Mouse (Mus musculus): ENCODE measurements at regions not wholly inside any gene's neighbourhood (a gene's known extent, or its start where the extent isn't known, plus 50 kb on each side); places are given as distances from the start of the nearest gene placed in this dataset.
A peak's percentile ranks its signal among the peaks of the same experiment; 100 is the strongest.

DNA sequence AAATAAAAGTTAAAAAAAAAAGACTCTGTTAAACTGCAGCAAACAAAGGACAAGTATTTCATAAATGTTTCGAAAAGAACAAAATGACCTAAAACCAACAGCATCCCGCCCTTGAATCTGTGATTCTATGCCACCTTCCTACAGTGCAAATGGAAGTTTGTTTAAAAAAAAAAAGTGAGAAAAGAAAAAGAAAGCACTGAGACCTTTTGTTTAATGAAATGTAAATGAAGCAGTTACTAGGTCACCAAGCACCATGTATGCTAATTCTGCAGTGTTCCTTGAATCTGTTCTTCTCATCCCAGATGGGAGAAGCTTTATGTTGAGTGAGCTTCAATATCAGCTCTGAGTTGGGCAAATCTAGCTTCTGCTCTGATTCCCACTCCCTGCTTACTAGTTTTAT, 64.8 kb downstream of the Dnajb9 start:
- no peak for DNase-seq (ENCODE audit: low spot score)

DNA sequence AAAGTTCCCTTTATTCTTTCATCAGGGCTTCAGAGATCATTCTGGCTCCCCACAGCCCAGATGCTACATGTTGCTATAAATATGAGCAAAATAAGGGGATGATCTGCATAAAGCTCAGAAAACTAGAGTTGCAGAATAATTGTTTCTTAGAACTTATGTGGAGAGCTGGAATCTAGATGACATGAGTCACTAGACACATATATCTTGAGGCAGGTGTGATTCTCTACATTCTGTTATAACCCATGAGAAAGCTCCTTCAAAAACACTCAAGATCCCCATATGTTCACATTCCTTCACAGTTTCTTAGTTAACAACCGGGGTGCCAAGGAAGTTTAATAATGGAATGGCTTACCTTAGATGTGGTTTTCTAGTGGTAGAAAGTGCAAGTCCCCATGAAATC, 71.1 kb downstream of the Dnajb9 start:
- no peak for DNase-seq (ENCODE audit: low spot score)

DNA sequence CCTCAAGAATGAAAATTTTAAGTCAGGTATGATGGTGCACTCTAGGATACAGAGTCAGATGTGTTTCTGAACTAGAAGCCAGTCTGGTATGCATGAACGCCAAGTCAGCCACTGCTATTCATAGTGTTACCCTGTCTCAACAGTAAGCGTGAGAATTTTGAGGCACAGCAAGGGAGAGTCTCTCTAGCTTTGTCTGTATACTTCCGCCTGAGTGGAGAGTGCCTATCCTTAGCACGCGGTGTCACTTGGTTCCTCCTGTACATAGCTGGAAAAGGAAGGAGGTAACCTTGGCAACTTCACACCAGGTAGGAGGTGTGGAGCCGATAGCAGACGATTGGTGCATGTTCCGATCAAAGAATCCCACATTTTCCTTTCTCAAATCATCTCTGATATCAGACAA, 81.3 kb downstream of the Dnajb9 start:
- no peak for DNase-seq (ENCODE audit: low spot score)

DNA sequence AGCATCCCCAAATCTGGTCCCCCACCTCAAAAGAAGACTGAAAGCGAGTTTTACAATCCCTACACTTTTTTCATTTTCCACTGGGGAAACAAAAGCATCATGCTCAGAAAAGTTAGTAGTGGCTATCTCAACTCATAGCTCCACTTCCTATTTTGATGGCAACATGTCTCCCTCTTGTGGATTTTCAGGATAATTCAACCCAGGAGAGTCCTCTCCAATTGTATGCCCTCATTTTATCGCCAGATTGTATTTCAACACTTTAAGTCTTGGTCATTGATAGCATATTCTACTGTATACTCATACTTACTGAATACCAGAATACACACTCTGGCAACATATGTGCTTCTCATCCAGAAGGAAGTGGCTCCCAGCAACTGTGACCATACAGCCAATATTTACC, 105.0 kb downstream of the Dnajb9 start:
- peak; percentile 51 for DNase-seq (ENCODE audit: low spot score)

DNA sequence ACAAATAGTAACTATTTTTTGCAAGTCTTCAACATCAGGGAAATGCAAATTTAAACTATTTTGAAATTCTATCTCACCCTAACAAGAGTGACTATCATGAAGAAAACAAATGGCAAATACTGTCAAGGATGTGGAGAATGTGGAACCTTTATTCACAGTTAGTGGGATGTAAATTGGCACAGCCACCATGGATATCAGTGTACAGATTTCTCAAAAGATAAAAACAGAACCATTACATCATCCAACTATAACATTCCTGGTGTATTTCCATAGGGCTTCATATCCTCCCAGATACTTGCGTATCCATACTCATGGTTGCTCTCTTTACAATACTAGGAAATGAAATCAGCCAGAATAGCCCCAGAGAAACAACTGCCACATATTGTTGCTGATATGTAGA, 110.9 kb downstream of the Dnajb9 start:
- DNase-seq (ENCODE audit: low spot score): no peak

DNA sequence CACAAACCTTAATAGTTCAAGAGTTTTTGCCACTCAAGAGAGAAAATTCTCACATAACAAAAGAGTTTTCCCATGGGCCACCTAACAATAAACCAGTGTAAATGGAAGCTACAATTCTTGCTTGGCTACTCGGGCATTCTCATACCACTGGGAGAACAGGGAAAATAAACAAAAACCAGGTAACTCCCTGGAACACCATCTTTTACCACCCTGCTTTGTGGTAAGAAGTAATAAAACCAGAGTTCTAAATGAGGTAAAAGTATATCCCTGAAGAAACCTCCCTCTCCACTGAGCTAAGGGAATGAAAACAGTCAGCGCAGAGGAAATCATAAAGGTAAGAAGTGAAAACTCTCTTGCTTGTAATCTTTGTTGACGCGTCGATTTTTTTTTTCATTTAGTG, 138.4 kb downstream of the Dnajb9 start:
- DNase-seq (ENCODE audit: low spot score): no peak

DNA sequence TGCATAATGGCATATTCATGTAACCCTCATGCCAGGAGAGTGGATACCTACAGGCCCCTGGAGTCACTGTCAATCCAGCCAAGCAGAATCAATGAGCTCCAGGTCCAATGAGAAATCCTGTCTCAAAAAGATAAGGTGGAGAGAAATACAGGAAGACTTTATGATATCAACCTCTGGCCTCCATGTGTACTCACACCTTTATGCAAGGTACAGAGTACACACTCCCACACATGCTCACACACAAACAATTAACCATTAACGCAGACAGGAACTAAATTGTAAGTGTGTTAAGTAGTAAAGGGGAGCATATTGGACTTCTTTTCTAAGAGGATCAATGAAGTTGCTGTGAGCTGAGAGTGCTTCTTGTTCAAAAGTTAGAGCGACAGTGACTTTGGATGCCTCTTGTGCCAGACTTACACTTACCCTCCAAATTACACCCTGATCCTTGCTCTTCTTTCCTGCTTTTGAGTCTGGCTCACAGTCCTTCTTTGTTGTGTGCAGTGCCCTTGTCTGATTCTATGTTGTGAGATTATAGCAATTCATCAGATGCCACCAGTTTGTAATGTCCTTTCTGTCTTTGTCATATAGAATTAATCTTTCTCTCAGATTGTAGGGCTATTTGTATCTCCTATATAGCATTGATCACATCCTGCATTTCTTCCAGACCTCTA, 153.5 kb downstream of the Dnajb9 start:
- DNase-seq (ENCODE audit: low spot score): no peak

DNA sequence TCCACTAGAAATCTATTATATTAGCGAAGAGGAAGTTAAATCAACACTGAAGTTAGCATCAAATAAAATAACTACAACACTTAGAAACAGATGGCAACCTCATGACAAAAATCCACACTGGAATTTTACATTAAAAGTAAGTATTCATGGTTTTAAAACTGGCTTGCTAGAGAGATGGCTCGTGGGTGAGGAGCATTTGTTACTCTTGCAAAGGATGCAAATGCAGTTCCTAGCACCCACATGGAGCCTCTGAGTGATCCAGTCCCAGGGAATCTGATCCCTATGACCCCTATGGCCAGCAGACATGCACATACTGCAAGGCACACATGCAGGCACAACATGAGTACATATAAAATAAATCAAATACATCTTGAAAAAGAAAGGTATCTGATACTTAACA, 164.3 kb downstream of the Dnajb9 start:
- DNase-seq (ENCODE audit: low spot score): no peak

DNA sequence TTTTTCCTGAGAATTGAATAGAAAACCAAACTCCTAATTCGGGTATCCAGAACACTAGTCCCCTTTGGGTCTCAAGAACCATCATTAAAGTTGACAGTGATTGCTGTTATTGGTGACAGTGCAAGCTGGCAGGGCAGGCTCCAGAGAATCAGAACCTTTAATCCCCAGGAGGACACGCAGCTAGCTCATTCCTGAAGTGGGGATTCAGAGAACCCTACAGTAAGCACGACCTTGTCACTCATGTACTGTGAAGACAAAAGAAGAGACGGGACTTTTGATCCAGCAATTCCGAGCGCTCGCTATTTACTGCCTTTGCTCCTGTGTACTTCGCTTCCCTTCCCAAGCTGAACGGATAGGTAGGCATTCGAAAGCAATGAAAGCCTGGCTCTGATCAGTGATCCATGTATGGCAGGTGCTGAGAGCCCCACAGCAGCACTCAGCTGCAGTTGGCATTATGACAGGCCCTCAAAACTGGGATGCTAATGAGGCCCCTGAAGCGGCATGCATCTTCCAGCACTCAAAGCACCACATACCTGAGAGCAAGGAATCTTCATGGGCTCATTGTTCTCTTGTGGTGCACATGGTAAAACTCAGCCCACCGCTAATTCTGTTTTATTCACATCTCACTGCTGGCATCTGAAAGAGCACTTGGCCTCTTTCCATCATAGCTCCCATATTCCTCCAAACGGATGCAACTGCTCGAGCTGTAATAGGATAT, 165.6 kb downstream of the Dnajb9 start:
- DNase-seq (ENCODE audit: low spot score): no peak

DNA sequence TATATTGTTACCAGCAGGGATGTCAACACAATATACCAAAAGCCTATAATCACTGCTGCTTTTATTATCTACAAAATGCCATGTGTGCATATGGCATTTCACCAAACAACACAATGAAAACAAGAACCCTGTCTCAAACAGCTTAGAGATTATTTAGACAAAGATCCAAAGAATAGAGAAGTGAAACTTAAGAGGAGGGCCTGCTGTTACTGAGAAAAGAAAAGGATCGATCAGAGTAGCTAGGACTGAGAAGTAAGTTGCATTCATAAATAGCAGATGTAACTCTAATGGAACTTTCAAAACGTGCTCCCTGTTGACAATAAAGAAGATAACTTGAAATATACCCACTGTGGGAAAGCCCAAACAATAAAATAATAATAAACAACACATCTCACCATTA, 203.3 kb downstream of the Dnajb9 start:
- no peak for DNase-seq (ENCODE audit: low spot score)

DNA sequence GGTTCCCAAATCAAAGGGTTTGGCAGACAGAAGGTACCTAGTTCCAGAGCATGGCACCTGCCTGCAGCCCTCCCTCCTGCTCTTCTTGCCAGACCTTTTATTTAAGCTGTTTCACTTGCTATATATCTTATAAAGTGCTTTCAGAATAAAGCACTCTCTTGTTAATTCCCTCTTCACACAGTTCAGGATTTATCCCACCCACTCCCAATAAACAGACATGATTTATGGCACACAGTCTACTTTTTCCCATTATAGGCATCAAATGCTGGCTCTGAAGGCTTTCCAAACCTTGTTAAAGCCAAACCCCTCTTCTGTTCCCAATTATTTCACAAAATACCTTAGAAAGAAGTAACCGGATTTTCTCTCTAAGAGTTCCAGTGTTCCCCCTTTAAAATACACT, 226.6 kb downstream of the Dnajb9 start:
- DNase-seq (ENCODE audit: low spot score): no peak

DNA sequence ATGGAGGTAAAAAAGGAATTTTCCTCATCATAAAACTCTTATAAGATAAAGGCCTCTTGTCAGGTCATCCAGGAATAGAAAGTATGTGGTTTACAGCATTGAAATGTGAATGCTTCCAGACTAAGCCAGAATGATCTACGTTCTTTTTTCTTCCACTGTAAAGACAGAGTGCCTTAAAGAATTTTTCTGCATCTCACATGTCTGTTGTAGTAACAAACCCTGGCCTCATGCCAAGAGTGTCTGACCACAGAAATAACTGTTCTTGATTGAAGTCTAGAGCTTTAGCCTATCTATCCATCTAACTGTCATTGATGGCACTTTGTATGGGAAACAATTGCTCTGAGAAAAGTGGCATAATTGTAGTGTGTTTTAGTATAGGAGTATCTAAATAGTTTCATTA, 246.2 kb downstream of the Dnajb9 start:
- no peak for DNase-seq (ENCODE audit: low spot score)

DNA sequence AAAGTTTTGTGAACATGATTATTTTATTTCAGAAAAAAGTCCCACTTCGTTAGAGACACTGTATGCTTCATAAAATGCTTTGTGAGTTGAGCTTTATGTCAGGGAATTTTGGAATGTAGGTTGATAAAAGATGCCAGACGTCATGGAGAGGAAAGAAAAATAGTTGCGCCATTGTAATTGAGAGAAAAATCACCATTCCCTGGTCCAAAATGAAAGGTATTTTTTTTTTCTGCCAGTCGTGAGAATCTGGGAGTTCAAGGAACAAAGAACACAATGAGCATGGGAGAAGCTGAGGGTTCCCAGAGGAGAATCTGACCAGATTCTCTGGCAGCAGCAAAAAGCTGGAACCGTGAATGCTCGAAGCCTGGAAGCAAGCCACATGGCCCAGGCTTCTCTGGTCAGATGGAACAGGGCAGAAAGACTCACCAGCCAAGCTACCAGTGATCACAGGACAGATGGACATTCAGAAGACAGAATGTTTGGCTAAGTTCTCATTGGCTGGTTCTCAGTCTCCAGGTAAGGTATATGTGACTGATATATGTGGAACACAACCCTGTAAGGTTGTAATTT, 247.5 kb downstream of the Dnajb9 start:
- DNase-seq (ENCODE audit: low spot score): no peak

DNA sequence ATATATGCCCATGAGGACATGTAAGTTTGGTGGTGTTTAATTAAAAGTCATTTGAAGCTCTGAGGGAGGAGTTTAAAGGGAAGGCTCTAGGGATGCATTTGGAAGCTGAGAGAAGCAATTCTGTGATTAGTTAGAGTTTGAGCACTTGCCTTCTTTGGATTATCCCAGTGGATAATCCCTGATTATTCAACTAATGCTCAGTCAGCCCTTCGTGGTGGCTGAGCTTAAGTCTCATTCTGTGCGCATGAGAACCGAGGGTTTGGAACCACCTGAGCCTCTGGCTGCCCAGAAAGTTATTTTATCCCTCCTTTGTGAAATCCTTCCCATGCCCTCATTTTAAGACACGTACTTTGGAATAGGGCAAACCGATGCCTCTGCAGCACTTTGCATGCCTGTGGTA, 285.9 kb downstream of the Dnajb9 start:
- no peak for DNase-seq (ENCODE audit: low spot score)

DNA sequence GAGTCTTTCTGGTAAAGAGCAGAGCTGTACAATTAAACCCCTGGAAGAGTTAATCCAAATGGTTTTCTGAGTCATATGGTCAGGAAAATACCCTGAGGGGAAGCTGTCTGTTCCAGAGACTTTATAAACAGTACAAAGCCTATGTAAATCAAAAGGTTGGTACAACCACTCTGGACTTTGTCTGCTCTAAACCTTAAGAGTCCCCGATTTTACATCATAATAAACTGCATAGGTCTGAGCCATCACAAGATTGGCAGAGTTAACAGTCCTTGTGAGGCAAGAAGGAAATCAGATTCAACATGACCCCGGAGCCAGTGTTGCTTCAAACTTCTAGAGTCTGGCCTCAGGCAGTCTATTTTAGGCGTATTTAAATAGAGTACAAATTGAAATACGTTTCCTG, 289.7 kb downstream of the Dnajb9 start:
- DNase-seq (ENCODE audit: low spot score): no peak

DNA sequence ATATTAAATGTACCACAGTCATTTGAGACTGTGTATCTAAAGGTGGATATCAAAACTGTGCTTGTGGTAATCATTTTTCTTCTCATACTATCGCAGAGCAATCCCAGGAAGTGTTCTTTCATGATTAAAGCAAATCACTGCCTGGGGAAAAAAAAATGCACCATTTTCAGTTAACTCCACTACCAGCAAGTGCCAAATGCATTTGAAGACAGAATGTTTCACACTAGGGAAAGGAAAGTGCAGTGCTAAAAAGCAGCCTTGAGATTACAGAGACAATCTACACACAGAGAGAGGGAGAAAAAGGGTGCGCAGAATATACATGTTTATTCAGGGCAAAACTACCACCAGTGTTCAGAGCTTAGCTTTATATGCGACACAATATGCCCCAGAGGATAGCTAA, 291.0 kb downstream of the Dnajb9 start:
- no peak for DNase-seq (ENCODE audit: low spot score)

DNA sequence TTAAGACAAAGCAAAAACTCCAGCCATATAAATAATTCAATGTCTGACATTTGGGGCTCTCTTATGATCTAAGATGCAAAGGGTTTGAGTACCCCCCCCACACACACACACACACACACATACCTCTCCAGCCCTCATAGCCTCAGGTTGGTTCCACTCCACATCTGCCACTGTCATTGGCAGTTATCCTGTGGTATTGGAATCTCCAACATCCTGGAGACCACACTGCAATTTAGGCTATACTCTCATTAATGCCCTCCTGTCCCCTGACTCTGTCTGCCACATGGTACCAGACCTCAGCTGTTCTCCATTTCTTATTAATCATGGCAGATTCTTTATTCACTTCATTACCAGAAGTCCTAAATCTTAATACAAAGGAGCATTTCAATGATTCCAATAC, 293.3 kb downstream of the Dnajb9 start:
- no peak for DNase-seq (ENCODE audit: low spot score)

DNA sequence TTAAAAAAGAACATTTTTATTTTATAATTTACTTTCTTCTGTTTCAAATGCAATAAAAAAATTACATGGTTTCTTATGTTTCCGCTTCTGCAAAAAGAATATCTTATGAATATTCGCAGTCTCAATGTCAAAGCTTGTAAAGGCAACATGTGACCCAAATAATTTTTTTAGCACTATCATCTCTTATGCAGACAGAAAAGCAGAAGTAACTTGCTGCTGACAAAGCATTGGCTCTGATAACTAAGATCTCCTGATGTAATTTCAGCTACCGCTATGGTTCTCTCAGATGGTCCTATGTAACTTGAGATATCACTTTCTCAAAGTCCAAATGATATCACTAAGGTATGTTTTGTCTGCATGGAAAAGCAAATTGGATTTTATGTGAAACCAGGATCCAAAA, 310.9 kb downstream of the Dnajb9 start:
- DNase-seq (ENCODE audit: low spot score): no peak

DNA sequence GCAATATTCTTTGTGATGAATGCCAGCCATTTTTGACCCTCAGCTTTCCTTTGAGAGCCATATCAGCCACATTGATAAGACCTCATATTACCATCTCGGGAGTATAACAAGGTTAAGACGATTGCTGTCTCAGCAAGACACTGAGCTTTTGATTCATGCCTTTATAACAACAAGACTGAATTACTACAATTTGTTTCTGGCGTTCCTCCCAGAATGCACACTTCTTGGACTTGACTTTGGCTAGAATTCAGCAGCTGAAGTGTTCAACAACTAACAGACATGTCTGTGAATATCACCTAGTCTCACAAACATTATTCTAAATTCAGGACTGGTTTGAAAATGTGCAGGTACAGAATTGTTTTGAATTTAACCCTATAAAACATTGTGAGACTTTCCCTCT, 324.5 kb downstream of the Dnajb9 start:
- no peak for DNase-seq (ENCODE audit: low spot score)

DNA sequence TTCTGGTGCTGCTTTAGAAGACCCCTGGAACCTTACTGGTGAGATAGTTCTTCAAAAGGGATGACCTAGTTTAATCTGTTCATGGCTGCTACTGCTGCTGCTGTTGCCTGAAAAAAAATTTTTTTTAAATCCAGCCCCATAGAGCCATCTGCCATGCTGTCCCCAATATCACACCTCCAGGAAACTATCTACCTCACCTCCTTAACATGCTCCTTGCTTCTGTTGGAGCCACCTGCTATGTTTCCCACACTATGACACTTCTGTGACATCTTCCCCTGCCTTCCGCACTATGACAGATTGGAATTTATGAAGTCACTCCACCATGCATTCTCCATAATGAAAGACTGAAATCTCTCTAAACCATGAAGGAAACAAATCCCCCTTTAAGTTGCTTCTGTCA, 349.6 kb downstream of the Dnajb9 start:
- no peak for DNase-seq (ENCODE audit: low spot score)

DNA sequence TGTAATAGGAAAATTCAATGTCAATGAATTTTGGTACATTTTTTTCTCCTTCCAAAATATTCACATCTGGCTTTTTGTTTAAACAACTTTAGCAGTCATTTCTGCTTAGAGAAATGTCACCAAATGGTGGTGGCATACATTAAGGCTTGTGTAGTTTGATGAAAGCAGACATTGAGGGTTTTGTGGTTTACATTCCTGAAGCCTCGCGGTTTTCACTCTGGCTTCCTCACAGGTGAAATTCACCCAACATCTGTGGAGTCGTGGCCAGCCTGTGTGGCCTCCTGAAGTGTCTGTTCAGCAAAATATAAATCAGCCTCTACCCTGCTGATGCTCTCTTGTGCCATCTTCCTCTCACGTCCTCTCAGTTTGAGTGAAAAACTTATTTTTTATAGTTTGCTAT, 353.8 kb downstream of the Dnajb9 start:
- no peak for DNase-seq (ENCODE audit: low spot score)

DNA sequence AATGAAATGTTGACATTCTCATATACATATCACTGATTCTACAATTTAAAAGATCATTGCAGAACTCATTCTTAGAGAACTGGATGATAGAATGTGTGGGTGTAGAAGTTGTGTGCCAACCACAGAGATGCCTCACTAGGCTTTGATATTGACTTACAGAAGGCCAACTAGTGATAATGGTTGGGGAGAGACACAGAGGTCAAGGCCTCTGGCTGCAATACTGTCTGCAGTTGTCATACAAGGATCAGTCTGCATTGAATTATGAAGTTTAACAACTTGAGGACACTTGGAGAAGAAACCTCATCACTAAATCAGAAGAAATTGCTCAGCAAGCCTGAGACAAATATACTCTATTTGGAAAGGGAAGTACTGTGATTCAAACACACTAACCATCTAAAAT, 357.9 kb downstream of the Dnajb9 start:
- no peak for DNase-seq (ENCODE audit: low spot score)

DNA sequence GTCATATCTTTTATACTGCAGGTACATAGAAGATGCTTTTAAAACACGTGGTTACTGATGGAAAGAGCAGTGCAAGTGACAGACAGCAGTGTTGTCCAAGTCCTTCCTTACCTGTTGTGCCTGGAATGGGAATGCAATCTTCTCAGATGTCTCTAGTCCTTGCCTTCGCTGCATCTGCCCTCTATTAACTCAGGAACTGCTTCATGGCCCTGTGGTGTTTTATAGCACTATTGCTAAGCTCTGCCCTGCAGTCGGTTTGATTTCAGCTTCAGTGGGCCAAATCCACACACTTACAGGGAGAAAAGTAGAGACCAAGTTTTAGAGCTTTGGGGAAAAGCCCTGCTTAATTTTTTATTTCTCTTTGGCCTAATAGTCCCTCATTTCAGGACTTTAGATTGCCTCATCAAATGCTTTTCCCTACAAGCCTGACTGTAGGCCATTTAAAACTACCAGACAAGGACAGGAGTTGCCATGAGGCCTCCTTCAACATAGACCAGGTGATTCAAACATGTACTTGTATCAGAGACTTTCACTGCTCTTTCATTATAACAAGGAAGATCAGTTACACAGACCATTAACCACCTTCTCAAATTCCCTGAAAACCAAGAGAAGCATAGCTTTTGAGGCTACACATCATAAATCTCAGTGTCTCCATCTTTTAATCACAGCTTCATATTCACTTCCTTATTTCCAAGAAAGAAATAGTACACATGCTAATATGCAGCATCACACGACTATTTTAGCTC, 358.7 kb downstream of the Dnajb9 start:
- DNase-seq (ENCODE audit: low spot score): no peak
